Mouse (Mus musculus) cerebellum, postnatal 10 days (tissue): ENCODE results near the gene Ss18l1.

Experiments
- DNase-seq, 2 experiments: peaks; one replicate each; pipeline ENCODE4 v3.0.0; 2021; ENCODE audit warnings: mixed read lengths in 2 of 2

Ss18l1 gene

DNA sequence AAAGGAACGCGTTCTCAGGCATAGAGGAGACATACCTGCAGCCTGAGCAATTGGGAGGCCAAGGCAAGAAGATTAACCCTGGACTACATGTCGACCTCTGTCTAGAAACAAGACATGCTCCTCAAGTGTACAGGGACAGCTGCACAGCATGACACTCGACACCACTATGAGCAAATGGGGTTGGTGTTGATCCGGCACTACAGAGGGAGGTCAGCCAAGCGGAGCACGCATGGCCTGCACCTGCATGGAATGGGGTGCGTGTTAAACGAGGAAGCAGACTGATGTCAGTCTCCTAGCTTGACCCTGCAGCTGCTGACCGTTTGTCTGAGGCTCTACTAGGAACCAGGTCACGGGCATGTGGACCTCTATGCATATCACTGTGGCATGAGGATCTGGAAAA, 48.0 kb downstream of the Ss18l1 start:
- DNase-seq: no peak

DNA sequence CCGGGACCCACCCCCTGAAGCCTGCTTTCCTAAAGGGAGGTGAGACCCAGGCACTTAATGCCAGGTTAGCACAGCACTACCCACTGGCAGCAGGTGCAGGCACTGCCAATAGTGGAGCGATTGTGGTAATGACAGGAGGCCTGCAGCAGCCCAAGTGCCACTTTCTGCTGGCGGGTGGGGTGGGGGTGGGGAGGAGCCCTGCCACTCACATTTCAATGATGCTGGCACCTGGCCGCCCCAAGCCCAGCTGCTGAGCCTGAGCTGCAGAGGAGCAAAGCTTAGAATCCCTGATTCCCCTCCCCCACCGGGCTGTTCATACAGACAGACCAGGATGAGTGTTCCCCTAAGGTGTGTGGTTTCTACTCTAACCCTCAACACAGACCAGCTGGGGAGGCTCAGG, 53.4 kb downstream of the Ss18l1 start:
- DNase-seq: peak in 1 of 2 experiments; percentile 46

DNA sequence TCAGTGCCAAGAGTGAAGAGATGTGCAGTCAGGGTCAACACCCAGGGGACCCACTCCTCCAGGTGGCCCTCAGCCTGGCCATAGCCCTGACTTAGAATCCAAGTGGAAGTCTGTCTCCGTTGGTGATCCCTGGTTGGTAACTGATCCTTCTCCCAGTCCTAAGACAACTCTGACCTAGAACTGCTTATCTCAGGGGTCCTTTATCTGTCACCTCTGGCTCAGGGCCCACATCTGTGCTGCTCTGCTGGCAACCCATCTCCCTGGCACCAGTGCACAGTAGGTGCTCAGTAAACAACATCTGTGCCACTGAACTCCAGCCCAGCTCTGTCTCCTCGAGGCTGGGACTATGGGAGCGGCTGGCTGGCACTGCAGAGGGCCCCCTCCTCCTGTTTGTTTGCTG, 55.3 kb downstream of the Ss18l1 start:
- DNase-seq: peak; percentile 47 to 48

DNA sequence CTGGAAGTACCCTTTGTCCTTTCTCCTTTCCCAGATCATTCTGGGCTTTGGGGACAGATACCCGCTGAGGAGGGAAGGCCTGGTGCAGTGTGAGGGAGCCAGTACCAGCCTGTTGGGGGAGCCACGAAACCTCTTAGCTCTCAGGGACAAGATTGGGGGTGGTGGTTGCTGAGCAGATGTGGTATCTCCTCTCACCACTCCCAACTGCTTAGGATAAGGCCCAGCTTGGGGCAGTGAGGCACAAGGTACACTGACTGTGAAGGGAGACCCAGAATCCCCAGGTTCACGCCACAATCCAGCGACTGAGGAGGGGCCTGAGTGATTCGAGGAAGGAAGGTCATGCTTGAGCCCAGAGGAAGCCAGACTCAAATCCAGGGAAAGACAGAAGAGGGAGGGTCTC, 55.9 kb downstream of the Ss18l1 start:
- DNase-seq: no peak

DNA sequence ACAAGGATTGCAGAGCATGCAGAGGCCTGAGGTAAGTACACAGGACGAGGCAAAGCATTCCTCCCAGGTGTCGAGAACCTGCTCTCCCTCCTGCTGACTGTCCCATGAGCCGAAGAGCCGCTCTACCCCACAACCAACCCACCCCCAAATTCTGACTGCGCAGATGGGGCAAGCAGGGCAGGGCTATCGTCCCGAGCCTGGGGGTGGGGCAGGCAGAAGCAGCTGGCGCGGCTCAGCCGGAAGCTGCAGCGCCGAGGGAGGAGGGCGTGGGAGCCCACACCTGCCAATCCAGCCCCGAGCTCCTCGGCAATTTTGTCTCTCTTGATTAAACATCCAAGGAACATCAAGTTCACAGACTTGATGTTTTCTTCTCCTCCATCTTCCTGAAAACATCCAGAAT, 57.2 kb downstream of the Ss18l1 start:
- DNase-seq: peak; percentile 33 to 44

DNA sequence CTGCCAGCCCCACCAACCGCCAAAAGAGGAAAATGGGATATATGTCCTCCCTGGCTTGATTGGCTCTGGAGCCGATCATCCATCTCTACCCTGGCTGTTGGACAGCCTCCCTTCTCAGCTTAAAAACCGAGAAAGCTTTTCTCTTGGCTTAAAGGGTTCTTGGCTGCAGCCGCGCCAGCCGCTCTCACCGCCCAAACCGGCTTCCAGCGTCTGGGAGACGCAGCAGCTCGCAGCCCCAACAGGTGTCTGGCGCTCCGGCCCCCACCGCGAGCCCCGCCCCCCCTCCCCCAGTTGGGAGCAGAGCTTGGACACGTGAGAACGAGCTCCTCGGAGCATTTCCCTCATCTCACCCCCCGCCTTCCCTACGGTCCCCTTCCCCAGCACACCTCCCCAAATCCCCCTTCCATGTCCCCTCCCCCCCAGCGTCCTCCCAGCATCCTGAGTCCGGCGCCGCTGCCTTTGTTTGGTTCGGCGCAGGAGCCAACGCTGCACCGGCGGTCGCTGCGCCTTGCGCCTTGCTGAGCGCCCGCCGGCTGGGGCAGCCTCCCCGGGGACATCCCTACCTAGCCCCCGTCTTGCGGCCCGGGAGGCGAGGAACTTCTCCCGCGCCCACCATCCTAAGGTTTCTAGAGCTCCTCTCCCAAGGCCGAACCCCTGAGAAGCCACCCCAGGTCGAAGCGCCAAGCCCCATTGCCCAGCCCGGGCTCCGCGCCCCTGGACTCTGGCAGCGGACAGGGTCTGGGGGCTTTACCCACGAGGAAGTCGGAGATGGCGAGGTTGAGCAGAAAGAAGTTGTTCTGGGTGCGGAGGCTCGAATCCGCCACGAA, 61.1 kb downstream of the Ss18l1 start:
- DNase-seq: peak; percentile 50 to 52

DNA sequence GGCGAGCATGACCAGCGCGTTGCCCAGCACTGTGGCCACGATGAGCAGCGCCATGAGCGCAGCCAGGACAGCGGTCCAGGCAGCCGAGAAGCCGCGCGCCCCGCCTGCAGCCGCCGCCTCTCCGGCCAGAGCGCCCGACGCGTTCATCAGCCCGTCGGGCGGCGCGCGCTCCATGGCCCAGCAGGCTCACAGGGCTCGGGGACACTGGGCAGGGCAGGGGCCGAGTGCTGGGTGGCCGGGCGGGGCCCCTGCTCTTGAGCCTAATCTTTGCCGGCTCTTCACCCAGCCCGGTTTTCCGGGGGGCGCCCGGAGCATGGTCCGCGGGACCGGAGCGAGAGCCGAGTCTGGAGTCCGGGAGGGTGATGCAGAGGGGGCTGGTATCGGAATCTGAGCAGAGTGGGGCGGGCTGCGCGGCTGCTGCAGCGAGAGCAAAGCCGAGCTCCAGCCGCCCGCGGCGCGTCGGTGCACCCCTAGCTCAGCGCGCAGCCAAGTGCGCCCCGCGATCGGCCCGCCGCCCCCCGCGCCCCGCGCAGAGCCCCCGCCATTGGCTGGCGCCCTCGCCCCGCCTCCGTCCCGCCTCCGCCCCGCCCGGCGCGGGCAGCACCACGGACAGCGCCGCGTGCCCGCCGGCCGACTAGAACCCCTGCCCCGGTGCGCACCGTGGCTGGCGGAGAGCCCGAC, 61.8 kb downstream of the Ss18l1 start, which contains the start of gene Hrh3:
Gene Hrh3, minus strand, starts transcription at position 511 of the 681 bp plus-strand sequence.
- DNase-seq: peak; percentile 74 to 82

DNA sequence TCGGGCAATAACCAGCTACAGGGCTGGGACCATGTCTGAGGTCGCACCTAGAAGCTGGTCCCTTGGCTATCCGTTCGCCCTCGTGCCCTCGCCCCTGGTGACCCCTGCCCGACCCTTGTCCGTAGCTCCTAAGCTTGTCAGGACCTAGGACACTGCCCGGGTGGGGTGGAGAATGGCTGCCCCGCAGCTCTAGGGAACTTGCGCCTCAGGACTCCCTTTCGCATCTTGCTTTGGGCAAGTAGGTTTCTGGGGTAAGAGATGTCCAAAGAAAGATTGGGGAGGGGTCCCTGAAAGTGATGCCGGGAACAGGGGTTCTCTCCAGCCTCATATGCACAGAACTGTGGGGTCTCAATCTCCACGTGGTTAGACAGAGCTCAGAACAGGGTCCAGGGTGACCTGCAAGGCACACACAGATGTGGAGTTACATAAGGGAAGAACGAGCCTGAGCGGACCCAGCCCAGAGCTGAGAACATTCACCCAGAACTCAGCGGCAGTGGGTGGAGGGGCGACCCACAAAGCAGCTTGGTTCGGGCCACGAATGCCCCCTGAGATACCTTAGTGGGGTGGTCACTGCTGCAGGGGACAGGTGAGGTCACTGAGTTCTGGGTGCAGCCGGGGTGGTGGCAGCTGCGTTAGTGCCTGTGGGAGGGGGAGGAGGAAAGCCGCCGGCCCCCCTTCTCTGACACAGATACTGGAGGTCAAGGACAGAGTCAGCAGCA, 62.5 kb downstream of the Ss18l1 start:
- DNase-seq: no peak

DNA sequence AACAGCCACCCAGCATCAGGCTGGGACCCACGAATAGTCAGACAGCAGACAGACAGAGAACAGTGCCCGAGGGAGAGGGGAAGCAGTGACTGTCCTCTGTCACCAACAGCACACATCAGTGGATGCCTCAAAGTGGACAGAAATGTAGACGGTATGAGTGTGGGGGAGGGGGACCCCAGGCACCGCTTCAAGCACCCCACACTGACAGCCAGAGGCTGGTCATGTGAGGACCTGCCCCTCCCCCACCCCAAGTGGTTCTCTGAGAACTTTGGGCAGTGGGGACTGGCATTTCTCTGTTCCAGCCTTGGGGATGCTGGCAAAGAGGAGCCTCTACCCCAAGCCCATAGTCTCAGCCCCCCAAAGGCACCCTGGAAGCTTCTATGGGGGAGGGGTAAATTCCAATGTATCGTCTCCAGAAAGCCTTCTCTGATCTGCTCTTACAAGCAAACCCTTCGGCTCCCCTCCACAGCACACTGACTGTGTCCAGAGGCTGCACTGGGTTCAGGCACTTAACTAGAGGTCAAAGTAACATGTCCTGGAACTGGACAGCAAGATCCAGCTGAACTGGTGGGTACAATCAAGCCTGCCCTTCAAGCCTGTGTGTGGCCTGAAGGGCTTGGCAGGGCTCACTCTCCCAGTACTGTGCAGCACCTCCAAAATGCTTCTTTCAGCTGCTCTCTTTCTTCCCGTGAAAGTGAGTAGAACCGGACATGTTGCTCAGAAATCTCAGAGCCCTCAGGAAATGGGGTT, 63.3 kb downstream of the Ss18l1 start:
- DNase-seq: peak in 1 of 2 experiments; percentile 39

DNA sequence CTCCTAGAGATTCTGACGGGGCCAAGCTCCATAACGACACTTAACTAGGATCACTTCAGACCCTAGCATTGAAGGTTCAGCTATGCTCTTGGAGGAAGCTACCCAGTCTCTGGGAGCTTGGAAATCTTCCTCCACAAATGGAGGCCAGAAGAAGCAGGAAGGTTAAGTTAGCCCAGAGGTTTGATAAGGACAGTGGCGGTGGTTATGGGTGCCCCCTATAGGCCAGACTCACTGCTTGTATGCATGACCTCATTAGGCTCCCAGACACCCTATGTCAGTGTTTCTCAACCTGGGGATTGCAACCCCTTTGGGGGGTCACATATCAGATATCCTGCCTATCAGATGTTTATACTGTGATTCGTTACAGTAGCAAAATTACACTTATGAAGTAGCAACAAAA, 64.8 kb downstream of the Ss18l1 start:
- no peak for DNase-seq

DNA sequence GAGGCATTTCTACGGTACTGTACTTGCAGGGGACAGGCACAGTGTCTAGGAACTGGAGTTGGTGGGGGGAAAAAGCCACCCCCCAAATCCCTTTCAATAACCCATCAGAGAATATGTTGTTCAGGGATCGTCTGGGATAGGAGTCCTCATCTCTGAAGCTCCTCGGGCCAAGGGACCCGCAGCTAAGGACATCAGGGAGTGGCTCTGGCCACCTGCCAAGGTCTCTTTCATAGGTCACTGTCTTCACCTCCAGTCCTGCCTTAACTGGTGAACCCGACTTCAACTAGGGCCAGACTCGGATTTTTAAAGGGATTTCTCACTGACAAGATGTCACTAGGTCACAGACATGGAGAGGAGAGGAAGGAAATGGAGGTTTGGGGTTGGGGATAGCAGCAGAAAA, 66.0 kb downstream of the Ss18l1 start:
- DNase-seq: no peak

DNA sequence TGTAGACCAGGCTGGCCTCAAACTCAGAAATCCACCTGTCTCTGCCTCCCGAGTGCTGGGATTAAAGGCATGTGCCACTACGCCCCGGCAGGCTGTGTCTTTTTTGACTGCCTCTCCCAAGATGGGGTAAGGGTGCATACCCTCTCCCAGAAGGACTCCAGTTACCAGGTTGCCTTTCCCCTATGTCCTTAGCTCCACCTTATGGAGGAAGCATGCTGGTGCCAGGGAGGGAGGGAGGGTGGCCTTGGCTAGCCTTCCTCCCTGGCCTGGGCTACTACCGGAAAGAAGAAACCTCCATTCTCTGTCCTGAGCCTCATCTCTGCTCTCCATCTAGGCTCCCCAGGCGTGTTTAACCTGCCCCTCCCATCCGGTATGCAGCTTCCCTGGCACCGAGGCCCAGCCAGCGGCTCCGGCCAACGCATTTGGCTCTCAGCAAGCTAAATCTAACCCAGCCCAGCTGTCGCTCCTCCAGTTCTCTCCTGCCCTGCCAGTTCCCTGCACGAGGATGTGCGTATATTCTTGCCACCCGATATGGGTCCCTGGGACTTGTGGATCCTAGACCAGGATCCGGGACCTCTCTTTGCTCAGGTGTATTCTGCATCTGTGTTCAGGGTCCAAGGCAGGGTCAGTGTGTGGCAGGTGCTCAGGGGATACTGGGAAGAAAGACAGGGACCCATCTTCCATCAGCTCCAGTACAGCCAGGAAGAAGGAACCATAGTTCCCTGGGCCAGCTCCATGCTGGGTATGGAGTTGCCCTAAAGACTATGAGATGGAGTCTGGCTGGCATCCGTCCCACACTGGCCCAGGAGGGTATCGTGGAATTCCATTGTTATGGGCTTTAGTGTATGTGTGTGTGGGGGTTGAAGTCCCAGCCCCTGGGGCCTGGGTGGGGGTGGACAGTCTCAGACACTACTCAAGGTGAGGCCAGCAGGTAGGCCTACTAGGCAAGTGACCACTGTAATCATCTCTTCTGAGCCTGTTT, 71.9 kb downstream of the Ss18l1 start:
- DNase-seq: peak; percentile 93 to 96

DNA sequence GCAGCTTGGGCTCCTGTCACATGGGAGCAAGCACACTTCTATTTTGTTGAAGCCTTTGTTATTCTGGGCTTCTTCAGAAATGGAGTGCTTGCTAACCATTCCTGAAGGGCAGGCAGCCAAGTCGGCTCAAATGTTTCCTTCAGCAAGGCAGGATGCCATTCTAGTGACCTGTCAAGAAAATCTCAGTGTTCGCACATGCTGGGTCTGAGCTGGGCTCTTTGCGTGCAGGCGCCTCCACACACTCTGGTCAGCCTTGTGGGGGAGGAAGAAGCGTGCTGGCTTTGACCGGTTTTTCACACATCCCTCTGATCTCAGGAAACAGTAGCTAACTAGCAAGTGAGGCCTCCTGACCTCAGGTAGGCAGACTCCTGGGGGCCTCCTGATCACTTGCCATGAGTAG, 73.0 kb downstream of the Ss18l1 start:
- peak; percentile 63 to 65 for DNase-seq

DNA sequence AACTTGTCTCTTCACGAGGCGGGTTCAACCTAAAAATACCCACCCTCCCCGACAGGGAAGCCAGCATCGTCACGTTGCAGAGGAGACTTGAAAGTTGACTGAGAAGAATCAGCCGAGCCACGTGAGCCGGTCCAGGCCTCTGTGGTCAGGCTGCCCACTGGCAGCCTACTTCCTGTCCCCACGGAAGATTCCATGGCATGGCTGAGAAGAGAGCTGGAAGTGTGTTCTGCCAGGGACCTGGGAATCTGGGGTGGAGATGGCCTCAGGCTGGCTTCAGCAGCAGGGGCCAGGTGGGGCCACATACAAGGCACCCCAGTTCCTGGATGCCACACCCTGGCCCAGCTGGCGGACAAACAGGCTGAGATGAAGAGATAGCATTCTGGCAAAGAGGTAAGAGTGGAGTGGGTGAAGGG, 73.8 kb downstream of the Ss18l1 start:
- DNase-seq: no peak

DNA sequence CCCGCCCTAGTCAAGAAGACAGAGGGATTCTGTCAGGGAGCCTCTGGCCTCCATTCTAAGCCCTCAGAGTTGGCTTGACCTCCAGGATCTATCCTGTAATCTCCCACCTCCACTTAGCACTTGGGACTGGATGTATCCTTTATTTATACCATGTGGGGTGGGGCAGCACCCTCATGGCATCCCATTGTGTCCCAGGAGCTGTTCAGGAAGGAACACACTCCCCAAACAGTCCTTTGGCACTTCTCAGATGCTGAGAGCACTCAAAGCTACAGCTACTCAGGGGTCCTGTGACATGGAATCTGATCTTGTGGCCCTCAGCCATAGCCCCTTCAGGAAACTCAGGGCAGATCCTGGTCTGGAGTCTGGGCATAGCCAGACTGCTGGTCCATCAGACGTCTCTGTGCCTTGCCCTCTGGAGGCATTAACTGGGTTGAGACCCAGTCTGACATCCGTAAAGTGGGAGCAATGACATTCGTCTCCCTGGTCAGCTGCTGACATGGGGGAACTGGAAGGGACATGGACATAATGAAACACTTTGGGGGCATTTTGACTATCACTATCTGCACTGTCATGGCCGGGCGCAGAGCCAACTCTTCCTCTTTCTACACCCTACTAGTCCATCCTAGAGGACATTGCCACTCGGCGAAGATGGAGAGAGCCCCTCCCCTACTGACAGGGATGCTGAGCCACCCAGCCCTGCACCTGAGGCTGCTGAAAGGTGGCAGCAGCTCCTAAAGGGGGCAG, 74.6 kb downstream of the Ss18l1 start:
- DNase-seq: peak; percentile 44 to 55

DNA sequence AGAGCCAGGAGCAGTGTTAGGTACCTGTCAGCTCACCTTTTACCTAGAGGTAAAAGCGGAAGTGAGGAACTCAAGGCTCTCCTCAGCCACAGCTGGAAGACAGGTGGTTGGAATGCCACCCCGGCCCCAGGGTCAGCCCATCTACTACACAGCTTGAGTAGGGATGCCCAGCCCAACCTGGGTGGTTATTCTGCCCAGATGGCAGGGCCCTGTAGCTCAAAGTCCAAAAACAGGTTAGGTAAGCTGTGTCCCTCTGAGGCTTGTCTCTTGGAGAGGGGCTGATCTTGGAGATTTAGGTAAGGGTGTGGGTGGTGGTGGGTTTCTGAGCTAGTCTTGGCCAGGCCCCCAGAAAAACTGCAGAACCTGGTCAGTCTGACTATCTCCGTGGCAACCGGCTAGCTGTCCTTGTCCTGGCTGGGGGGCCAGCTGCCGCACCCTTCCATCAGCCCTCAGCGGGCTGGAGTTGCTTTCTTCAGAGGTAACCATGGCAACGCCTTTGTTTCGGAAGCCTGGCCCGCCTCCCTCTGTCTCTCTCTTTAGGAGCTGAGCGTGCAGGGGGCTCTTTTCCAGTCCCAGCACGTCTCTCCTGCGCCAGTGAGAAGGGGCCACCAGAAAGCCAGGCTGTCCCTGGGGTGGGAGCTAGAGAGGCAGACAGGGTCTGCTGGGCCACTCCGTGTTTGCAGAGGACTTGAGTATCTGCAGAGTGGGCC, 75.3 kb downstream of the Ss18l1 start:
- peak; percentile 55 to 58 for DNase-seq

DNA sequence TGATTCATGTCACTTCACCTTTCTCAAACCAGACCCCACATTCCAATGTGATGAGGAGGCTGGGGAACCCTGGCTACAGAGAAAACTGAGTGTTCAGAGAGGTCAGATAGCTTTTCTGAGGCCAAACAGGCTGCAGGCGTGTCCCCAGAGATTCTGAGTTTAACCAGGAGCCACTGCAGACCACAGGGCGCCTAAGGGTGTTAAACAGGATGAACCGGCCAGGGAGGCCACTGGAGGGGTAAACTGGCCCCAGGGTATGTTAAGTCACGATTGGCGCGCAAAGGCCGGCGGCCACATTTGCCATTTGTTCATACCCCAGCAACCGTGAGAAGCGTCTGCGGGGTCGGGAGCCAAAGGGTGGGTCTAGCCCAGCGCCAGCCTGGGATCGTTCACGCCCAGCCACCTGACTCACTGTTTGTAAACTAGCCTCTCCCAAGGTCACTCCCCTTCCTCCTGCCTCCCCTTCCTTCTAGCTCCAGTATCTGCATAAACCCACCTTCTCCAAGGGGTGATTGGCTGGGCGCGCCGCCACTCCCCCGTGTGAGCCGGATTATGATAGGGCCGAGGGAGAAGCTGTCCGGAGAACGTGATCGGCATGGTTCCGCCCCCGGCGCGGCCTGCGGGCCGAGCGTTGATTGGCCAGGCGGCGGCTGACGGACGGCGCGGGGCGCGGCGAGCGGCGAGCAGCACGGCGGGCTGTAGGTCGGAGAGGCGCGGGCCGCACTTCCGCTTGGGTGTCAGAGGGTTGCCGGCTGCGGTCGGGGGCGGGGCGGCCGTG, 76.5 kb downstream of the Ss18l1 start, which contains the start of gene Osbpl2:
Gene Osbpl2, plus strand, starts transcription at position 646 of the 778 bp plus-strand sequence.
- DNase-seq: peak; percentile 100
